Mouse (Mus musculus): Measurements from ENCODE around the gene Rhobtb1.

DNA sequence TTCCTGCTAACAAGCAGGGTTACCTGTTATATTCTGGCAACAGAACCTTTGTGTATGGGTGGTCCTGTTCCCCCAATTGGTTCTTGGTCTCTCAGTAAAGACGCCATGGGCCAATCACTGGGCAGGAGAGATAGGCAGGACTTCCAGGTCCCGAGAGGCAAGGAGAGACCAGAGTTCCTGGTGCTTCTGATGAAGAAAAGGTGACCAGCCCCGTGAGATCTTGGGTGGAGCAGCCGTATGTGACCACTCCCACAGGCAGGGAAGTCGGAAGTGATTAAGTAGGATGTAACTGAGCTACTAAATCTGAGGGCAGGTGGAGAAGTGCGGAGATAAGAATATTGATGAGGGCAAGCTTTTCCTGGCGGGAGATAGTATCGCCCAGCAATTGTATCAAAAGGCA is 176.1 kb downstream of the Rhobtb1 start:
- TF ChIP-seq CTCF (IDR thresholded peaks at IDR 0.05; ENCODE audit: control insufficient read depth, insufficient read depth, insufficient replicate concordance, low read depth, low read length) (no peak), POLR2A (IDR thresholded peaks at IDR 0.05; ENCODE audit: control insufficient read depth, low read depth, low read length) (no peak)

All from testis, adult 2 months (tissue).